Mouse (Mus musculus): Measurements from ENCODE around the gene Klc2. TPM values are rescaled to one million over a fixed set of nuclear protein-coding genes. Genes with fewer than 3 reads are reported as not detected.

The Klc2 gene
- total and polyA plus RNA-seq, 3 experiments = 5.9 to 12.0 (median 9.5) TPM

- H3K9ac ChIP-seq (ENCODE audit: insufficient read depth, low read depth) = peak overlapping the region; percentile 58
- H3K4me3 ChIP-seq (replicated peaks in 1 of 3; ENCODE audit: low read depth in 2 of 3, low read length in 2 of 3, poor library complexity in 1 of 3) = peak overlapping the region in 1 of 3 experiments; percentile 34
- H3K27me3 ChIP-seq (replicated peaks) = no peaks in the 10 kb centered on the region
- H3K79me2 ChIP-seq (replicated peaks; ENCODE audit: control insufficient read depth, extremely low read depth, insufficient read depth, poor library complexity, severe bottlenecking) = no peaks in the 10 kb centered on the region
- in situ Hi-C loops (cut with MboI; ENCODE audit: low pct_ligation_motif_present, low pct_unique_long_range_greater_than_20kb, low sequenced_read_pairs) = no loop called here
- H3K9me3 ChIP-seq (replicated peaks; ENCODE audit: low read length) = no peaks in the 10 kb centered on the region
- H3K27ac ChIP-seq (ENCODE audit: insufficient read depth, low read depth) = no peak overlapping the region
- peaks cover 35 to 55% of the 10 kb centered on the region in 2 experiments for H3K36me3 ChIP-seq (replicated peaks in 1 of 2; ENCODE audit: control insufficient read depth in 1 of 2, insufficient read depth in 1 of 2, low read length in 1 of 2)
- H3K4me1 ChIP-seq (ENCODE audit: control insufficient read depth in 1 of 2, insufficient read depth in 2 of 2) = peaks cover 10% of the 10 kb centered on the region in 2 experiments; a peak in 3 of 4 replicates
- TF ChIP-seq CHD2 (IDR thresholded peaks at IDR 0.05; ENCODE audit: low read length) (0 out of 2 replicates have a peak, but pooled peaks have one; percentile 3), SIN3A (IDR thresholded peaks at IDR 0.05; ENCODE audit: low read length) (no peak), MYC (IDR thresholded peaks at IDR 0.05; ENCODE audit: low read depth, low read length) (no peak), TBP (conservative IDR thresholded peaks at IDR 0.05; ENCODE audit: low read depth, low read length) (no peak), ZMIZ1 (IDR thresholded peaks at IDR 0.05; ENCODE audit: low read depth, low read length) (0 out of 2 replicates have a peak, but pooled peaks have one; percentile 44), HCFC1 (IDR thresholded peaks at IDR 0.05; ENCODE audit: low read depth, low read length) (no peak), SMC3 (IDR thresholded peaks at IDR 0.05; ENCODE audit: low read depth, low read length) (no peak), USF1 (IDR thresholded peaks at IDR 0.05; ENCODE audit: low read depth, low read length) (no peak), ETS1 (conservative IDR thresholded peaks at IDR 0.05; ENCODE audit: low read depth, low read length) (no peak), POLR2A (IDR thresholded peaks at IDR 0.05; ENCODE audit: low read depth, low read length) (no peak)
- peak overlapping the region; percentile 72 for H3K4me2 ChIP-seq (ENCODE audit: insufficient read depth, low read depth, poor library complexity, severe bottlenecking)
- dilution Hi-C loops (cut with MboI; ENCODE audit: extremely low pct_ligation_motif_present, extremely low pct_unique_long_range_greater_than_20kb, low sequenced_read_pairs) = no loop called here
- DNase-seq (ENCODE audit: extremely low read depth) = no peak
These were observed 20.6 kb downstream of the Klc2 start for GRCm38 (mm10) chr19:5097521-5098362.

DNA sequence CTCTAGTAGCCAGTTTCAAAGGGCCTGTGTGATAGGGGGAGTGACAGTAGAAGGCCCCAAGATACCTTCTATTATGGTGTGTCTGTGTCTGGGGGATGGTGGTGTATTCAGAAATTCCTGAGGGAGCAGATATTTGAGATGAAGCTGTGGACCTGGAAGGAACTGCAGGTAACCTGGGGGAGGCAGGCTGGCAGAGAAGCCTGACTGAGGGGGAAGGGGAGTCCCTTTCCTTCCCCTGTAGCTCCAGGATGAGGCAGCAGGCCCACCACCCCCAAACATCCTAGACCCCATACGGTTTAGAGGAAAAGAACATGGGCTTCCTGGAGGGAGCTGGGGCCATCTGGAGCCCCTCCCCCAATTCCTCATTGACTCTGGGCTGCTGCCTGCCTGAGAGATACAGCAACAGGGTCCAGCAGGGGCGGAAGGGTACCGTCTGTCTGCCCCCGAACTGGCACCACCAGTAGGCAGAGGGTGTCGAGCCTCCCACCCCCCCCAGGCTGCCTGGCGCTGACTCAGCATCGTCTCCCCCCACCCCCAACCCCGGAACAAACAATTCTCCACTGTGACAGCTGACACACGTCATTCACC lies 22.4 kb downstream of the Klc2 start:
- Histone ChIP-seq H3K79me2 (replicated peaks; ENCODE audit: control insufficient read depth, extremely low read depth, insufficient read depth, poor library complexity, severe bottlenecking) (no peaks in the 10 kb centered on the region), H3K27me3 (replicated peaks) (no peaks in the 10 kb centered on the region), H3K4me1 (ENCODE audit: control insufficient read depth in 1 of 2, insufficient read depth in 2 of 2) (peaks cover 10% of the 10 kb centered on the region in 2 experiments; a peak in 3 of 4 replicates), H3K4me3 (replicated peaks in 1 of 3; ENCODE audit: low read depth in 2 of 3, low read length in 2 of 3, poor library complexity in 1 of 3) (no peak overlapping the region), H3K27ac (ENCODE audit: insufficient read depth, low read depth) (no peak overlapping the region), H3K4me2 (ENCODE audit: insufficient read depth, low read depth, poor library complexity, severe bottlenecking) (no peak overlapping the region), H3K36me3 (replicated peaks in 1 of 2; ENCODE audit: control insufficient read depth in 1 of 2, insufficient read depth in 1 of 2, low read length in 1 of 2) (peaks cover 40 to 55% of the 10 kb centered on the region in 2 experiments), H3K9me3 (replicated peaks; ENCODE audit: low read length) (no peaks in the 10 kb centered on the region), H3K9ac (ENCODE audit: insufficient read depth, low read depth) (no peak overlapping the region)
- in situ Hi-C loops (cut with MboI; ENCODE audit: low pct_ligation_motif_present, low pct_unique_long_range_greater_than_20kb, low sequenced_read_pairs) = no loop called here
- TF ChIP-seq MAFK (IDR thresholded peaks at IDR 0.05; ENCODE audit: insufficient replicate concordance, low read length) = no peak
- TF ChIP-seq NELFE (IDR thresholded peaks at IDR 0.05; ENCODE audit: low read depth, low read length) = no peak
- no peak for TF ChIP-seq POLR2A (IDR thresholded peaks at IDR 0.05; ENCODE audit: low read depth, low read length)
- TF ChIP-seq GABPA (IDR thresholded peaks at IDR 0.05; ENCODE audit: insufficient replicate concordance, low read depth, low read length) = no peak
- TF ChIP-seq USF2 (conservative IDR thresholded peaks at IDR 0.05; ENCODE audit: low read depth, low read length) = no peak
- no peak for TF ChIP-seq TBP (conservative IDR thresholded peaks at IDR 0.05; ENCODE audit: low read depth, low read length)
- TF ChIP-seq ZKSCAN1 (IDR thresholded peaks at IDR 0.05; ENCODE audit: borderline replicate concordance, low read depth, low read length) = no peak
- no peak for TF ChIP-seq BHLHE40 (IDR thresholded peaks at IDR 0.05; ENCODE audit: low read depth, low read length)
- no peak for TF ChIP-seq MXI1 (IDR thresholded peaks at IDR 0.05; ENCODE audit: low read depth, low read length)
- TF ChIP-seq JUN (IDR thresholded peaks at IDR 0.05; ENCODE audit: insufficient read depth, low read depth, low read length) = no peak
- TF ChIP-seq TCF12 (IDR thresholded peaks at IDR 0.05; ENCODE audit: low read depth, low read length) = no peak
- no peak for TF ChIP-seq ZNF384 (IDR thresholded peaks at IDR 0.05; ENCODE audit: low read depth, low read length)
- TF ChIP-seq RCOR1 (conservative IDR thresholded peaks at IDR 0.05; ENCODE audit: low read depth, low read length) = no peak
- TF ChIP-seq POLR2AphosphoS2 (IDR thresholded peaks at IDR 0.05; ENCODE audit: low read depth, low read length) = no peak
- dilution Hi-C loops (cut with MboI; ENCODE audit: extremely low pct_ligation_motif_present, extremely low pct_unique_long_range_greater_than_20kb, low sequenced_read_pairs) = no loop called here
- no peak for DNase-seq (ENCODE audit: extremely low read depth)
